Mouse (Mus musculus) gonadal fat pad, adult 2 months (tissue): Measurements from ENCODE around the gene Rnd1. TPM values are rescaled to one million over a fixed set of nuclear protein-coding genes. Genes with fewer than 3 reads are reported as not detected.

Experiments used
- DNase-seq: peaks from one replicate; pipeline ENCODE4 v3.0.0-alpha.2; 2012; ENCODE audit warnings: low read depth
- polyA plus RNA-seq: library from polyadenylated mRNA; depleted of rRNA; stranded (reverse); fragments of >200 nt; gene quantifications from 2 replicates; pipeline ENCODE4 v1.2.3, GENCODE M21; 2012; rRNA removed

The Rnd1 gene
- 2.6 and 4.8 TPM in 2 replicates for polyA plus RNA-seq

- no peak for DNase-seq
These were observed at the start of gene Rnd1 for GRCm38 (mm10) chr15:98676940-98677728. Gene Rnd1, minus strand, starts transcription at chr15:98677461.

DNA sequence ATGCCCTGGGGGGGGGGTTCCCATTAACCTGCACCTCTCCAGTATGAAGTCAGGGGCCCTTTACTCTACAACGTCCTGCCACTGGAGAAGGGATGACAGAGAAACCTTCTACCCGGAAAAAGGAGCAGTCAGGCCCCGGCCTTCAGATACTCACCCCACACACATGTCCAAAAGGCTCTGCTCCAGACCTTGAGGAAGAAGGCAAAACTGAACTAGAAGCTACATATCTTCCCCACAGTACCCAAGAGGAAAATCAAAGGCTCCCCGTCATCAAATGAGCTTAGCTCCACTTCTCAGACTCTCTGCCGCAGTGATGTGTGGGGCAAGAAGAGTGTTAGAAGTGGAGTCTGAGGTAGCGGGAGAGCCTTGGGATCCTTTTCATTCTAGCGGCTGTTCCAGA, 49.5 kb upstream of the Rnd1 start:
- DNase-seq, result no peak

- no peak for DNase-seq
These were observed 48.8 kb upstream of the Rnd1 start for GRCm38 (mm10) chr15:98726079-98726478.

- DNase-seq, result no peak
These were observed 47.2 kb upstream of the Rnd1 start for GRCm38 (mm10) chr15:98724441-98724840.

GRCm38 (mm10) chr15:98722854-98723253, 45.6 kb upstream of the Rnd1 start:
- no peak for DNase-seq

GRCm38 (mm10) chr15:98722191-98722590, 44.9 kb upstream of the Rnd1 start:
- DNase-seq, result no peak

GRCm38 (mm10) chr15:98717301-98717700, 40.0 kb upstream of the Rnd1 start:
- no peak for DNase-seq

DNA sequence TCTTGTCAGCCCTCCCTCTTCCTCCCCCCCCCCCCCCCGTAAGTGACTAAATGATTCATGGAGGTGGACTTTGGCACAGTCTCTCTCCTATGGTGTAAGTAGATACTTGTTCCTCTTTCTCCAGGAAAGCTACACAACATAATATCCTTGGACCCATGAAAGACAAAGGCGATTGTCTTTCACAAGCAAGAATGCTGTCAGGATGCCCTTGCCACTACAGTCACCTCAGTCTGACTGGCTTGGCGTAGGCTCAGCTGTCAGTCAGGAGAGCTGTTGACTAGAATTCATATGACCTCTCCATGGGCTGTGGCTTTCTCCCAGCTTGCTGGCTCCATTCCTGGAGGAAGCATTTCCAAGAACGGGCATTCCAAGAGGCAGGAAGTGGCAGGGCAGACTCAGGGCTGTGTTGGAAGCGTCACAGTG, 37.0 kb upstream of the Rnd1 start:
- peak; percentile 23 for DNase-seq

DNA sequence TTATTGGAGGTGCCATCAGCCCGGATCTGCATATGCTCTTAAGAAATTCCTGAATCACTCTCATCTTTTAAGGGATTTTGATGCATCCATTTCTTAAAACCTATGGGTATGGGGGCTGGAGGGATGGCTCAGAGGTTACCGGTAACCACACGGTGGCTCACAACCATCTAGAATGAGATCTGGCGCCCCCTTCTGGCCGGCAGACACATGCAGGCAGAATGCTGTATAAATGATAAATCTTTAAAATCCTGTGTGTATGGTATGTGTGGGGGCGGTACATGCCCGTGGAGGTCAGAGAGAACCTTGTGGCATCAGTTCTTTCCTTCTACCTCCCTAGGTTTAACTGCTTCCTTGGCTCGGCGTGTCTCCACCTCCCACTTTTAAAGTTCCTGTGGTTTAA, 33.2 kb upstream of the Rnd1 start:
- no peak for DNase-seq

- no peak for DNase-seq
These were observed 30.6 kb upstream of the Rnd1 start, which contains the start of gene Ccdc65 for GRCm38 (mm10) chr15:98707766-98708372. Gene Ccdc65, plus strand, starts transcription at chr15:98708207.

GRCm38 (mm10) chr15:98704312-98704711, 27.1 kb upstream of the Rnd1 start:
- no peak for DNase-seq

DNA sequence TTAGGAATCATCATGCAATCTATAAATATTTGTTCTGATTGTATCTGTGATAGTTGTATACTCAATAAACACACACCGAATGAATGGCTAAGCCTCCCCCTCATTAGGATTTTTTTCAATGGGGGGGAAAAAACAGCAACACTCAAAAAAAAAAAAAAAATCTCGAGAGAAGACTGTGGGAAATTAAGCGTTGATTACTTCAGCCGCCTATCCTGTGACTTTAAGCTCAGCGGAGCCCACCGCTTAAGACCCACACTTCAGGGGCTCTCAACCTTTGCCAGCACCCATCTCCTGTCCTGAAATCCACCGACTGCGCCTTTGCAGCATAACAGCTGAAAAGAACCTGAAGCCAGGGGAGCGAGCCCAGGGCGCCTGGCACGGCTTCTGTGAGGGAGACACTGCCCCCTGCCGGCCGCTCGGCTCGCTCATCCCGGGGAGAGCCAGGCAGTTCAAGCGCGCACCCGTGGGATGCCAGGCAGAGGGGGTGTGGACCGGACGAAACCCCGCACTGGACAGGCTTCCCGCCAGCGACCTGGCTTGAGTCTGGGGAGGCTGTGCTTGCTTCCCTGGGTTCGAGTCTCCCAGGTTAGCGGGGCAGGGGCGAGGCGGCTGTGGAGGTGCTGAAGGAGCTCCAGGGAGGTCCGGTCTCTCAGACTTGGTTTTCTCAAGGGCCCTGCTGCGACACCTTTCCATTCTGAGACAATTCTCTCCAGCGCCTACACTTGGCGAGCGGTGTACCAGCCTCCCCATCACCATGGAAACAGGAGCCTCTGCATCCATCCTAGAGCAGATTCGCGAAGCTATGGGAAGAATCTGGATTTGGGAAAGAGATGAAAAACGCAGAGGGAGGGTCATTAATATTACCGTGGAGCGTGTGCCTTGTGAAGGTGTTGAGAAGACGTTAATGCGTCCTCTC, 22.2 kb upstream of the Rnd1 start:
- no peak for DNase-seq

- DNase-seq, result no peak
These were observed 19.0 kb upstream of the Rnd1 start for GRCm38 (mm10) chr15:98696216-98696615.

DNA sequence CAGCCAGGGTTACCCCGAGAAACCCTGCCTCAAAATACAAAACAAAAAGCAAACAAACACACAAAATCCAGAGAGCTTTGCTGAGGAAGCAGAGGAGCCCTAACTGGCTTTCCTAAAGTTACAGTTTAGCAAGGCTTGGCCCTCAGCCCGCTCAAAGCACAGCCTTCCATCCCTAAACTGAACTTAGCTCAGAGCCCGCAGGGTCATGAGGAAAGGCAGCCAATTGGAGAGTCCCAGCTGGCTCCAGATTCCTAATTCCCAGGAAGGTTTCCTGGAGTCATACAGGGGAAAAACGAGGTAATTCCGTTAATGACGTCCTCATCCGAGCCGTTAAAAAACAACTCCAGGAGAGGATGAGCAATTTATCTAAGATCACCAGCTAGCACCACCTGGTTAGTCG, 18.5 kb upstream of the Rnd1 start:
- DNase-seq, result no peak

DNA sequence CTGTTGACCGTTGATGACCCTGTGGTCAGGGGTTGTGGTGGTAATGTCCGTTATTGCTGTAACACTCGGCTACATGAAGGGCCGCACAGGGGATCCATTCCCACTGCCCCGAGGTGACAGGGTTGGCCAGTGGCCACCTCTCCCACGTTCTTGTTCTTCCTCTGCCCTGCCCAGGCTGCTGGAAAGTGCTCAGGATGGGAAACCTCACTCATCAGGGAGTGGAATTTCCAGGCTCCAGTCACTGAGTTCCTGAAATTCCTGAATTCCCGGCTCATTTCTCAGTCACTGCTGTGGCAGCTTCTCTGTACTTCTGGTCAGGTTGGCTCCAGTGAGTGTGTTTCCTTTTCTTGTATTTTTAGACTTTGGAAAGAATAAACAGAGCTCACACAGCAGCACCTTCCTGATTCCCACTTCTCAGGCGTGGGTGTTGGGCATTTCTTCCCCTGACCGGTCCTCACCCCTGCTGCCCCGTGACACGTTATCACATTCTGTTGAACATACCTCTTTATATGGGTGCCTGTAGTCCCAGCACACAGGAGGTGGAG, 15.0 kb upstream of the Rnd1 start:
- no peak for DNase-seq

DNA sequence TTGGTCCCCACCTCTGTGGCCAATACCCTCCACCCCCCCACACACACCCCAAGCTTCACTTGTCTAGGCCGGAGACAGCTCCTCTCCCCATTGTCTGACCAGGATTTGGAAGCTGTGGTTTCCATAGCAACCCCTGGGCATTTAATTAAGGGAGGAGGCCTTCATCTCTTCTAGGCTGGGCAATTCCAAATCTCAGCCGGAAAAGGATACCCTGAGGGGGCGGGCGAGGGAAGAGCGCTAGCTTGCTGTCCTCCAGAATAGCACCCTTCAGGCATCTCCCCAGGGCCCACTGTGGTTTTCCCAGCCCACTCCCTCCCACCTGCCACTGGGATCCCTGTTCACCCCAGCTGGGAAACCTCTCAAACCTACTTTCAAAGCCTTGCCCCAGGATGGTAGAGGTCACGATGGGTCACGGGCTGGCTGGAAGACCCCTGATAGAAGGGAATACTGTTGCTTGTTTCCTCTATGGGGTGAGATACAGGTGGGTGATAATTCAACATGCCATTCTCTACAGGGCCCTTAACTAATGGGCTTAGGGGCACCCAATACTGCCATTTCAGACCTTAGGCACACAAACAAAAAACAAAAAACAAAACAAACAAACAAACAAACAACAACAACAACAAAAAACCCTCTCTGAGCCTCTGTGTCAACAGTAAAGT, 14.4 kb upstream of the Rnd1 start:
- no peak for DNase-seq

DNA sequence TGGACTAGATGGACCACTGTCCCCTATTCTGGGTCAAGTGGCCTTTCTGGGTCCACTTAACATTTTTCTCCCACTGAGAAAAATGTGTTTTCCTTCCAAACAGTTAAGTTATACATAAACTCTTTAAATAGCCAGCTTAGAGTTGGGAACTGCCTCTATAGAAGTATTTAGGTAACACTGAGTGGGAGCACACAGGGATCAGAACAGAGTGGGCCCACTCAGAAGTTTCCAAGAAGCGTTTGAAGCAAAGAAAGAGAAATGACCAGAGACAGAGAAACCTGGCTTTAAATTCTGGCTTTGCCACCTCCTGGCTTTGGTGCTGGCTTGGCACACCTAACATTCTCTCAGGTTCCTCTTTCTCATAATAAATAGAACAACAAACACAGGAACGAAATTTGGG, 12.4 kb upstream of the Rnd1 start:
- no peak for DNase-seq

GRCm38 (mm10) chr15:98685926-98686325, 8.7 kb upstream of the Rnd1 start:
- no peak for DNase-seq

DNA sequence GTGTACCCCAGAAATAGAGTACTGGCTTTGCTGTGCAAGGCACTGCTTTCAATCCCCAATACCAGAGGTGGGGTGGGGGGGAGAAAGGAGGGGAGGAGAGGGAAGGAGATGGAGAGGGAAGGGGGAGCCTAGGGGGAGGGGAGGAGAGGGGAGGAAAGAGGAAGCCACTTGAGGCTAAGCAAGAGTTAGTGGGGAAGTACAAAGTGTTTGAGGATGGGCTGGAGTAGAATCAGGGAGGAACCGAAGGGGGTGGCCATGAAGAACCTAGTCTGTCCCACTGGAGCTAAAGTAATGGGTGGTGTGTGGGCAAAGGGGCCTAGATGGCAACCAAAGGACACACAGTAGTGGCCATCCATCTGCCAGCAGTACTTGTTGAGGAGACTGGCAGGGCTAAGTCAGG, 6.5 kb upstream of the Rnd1 start:
- DNase-seq, result no peak

- no peak for DNase-seq
These were observed 5.9 kb upstream of the Rnd1 start for GRCm38 (mm10) chr15:98683177-98683576.

DNA sequence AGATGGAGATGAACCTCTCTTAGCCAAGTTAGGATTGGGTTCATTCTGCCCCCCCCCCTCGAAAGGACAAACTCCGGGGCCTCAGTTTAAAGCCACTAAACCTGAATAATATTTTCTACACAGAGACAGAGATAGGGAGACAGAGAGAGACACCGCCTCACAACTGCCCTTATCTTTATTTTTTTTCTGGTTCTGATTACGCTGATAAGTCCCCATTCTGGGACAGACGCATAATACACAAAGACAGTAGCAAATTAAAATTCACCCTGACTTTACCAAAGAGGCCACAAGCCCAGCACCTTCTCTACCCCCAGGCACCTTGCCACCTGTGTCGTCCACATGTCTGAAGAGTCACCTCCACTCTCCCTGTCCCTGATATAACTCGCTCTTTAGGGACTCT, 4.4 kb upstream of the Rnd1 start:
- no peak for DNase-seq

DNA sequence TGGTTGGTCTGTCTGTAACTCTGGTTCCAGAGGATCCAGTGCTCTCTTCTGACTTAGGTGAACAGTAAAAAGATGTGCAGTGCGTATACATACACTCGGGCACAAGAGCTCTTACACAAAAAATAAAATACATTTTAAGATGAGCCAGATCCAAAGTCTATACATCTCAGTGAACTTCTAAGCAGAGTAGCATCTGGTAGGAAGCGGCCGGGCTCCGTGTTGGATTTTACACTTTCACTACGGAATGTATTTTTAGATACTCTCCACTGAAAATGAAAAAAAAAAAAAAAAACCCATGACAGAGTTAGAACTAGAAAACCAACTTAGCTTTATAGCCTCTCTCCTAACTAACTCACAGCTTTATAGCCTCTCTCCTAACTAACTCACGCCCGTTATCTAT, 3.4 kb upstream of the Rnd1 start:
- no peak for DNase-seq
